Mouse (Mus musculus) brain, embryonic 14.5 days (tissue): ENCODE measurements around the gene BC003965.

Source experiments
- CTCF ChIP-seq: fragments of 200-500 bp; IDR thresholded peaks from 2 replicates; pipeline ENCODE4 v1.5.1; 2012; ENCODE audit warnings: inconsistent platforms, mild to moderate bottlenecking, moderate library complexity, borderline replicate concordance; ENCODE audit not compliant: insufficient read depth, insufficient read length; ENCODE audit errors: extremely low read depth
- POLR2A ChIP-seq: fragments of 200-500 bp; IDR thresholded peaks from 2 replicates; pipeline ENCODE4 v1.6.1; 2012; ENCODE audit warnings: mild to moderate bottlenecking, inconsistent platforms, borderline replicate concordance; ENCODE audit not compliant: poor library complexity, insufficient read depth, insufficient read length, severe bottlenecking; ENCODE audit errors: extremely low read depth

DNA sequence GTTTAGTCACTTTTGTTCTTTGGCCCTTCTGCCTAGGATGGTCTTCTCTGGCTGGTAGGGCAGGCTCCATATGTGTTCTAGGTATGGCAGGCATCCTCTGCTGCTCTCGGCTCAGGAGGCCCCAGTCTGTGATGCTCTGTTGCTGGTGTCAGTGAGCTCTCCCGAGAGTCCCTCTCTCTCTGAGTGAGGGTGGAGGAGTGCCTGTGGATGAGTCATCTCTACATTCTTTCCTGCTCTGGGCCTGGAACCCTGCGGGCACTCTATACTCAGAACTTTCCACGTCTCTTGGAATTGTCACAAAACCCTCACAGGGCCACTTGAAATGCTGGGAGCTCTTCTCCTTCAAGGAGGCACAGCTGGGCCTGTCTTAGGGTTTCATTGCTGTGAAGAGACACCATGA, 27.4 kb downstream of the BC003965 start:
- no peak for TF ChIP-seq CTCF
- TF ChIP-seq POLR2A = no peak
